Mouse (Mus musculus) heart, embryonic 13.5 days (tissue): Measurements from ENCODE around the gene Cap2. TPM values are rescaled to one million over a fixed set of nuclear protein-coding genes. Genes with fewer than 3 reads are reported as not detected.

Experiments used
- ATAC-seq: fragments of 200-750 bp; cut with Nextera tagmentation; 2 replicates; pipeline ENCODE4 v1.8.0; 2017; ENCODE audit warnings: moderate TSS enrichment; ENCODE audit not compliant: insufficient number of reproducible peaks, low FRiP score, low TSS enrichment; ENCODE audit errors: extremely low read depth
- H3K27ac ChIP-seq: fragments of 300-500 bp; sonication (generic); replicated peaks from 2 replicates; pipeline ENCODE4 v1.5.1; 2015; ENCODE audit warnings: moderate library complexity, mild to moderate bottlenecking, inconsistent platforms
- H3K27me3 ChIP-seq: fragments of 300-500 bp; sonication (generic); replicated peaks from 2 replicates; pipeline ENCODE4 v1.6.1; 2015; ENCODE audit warnings: mild to moderate bottlenecking, inconsistent platforms
- H3K36me3 ChIP-seq: fragments of 300-500 bp; sonication (generic); 2 replicates; pipeline ENCODE4 v1.6.1; 2015; ENCODE audit warnings: mild to moderate bottlenecking, inconsistent platforms
- H3K4me1 ChIP-seq: fragments of 300-500 bp; sonication (generic); 2 replicates; pipeline ENCODE4 v1.6.1; 2015; ENCODE audit warnings: inconsistent platforms
- H3K4me2 ChIP-seq: fragments of 300-500 bp; sonication (generic); 2 replicates; pipeline ENCODE4 v1.6.1; 2015; ENCODE audit warnings: inconsistent platforms, mild to moderate bottlenecking, moderate library complexity
- H3K4me3 ChIP-seq: fragments of 300-500 bp; sonication (generic); 2 replicates; pipeline ENCODE4 v1.5.1; 2015; ENCODE audit warnings: moderate library complexity, mild to moderate bottlenecking, inconsistent platforms
- H3K9ac ChIP-seq: fragments of 300-500 bp; sonication (generic); 2 replicates; pipeline ENCODE4 v1.6.1; 2015; ENCODE audit warnings: inconsistent platforms, mild to moderate bottlenecking, moderate library complexity
- H3K9me3 ChIP-seq: fragments of 300-500 bp; sonication (generic); 2 replicates; pipeline ENCODE4 v1.6.1; 2016; ENCODE audit warnings: inconsistent platforms
- WGBS: fragments of 180-500 bp; shearing (Covaris S2); methylation state at CpG from one replicate; pipeline ENCODE4 v1.1.7; 2015; ENCODE audit warnings: mixed read lengths; 5-methylcytosine and 5-hydroxymethylcytosine counted together
- polyA plus RNA-seq: library from polyadenylated mRNA; unstranded; fragments of >200 nt; fragmentation: Nextera tagmentation; extraction: Ambion mirVana; gene quantifications from 2 replicates; pipeline ENCODE4 v1.2.1, GENCODE M21; 2015

Cap2 gene
- polyA plus RNA-seq, 1 experiment from 2014 or later, result 127 TPM

- no peak for ATAC-seq
- no peak overlapping the region for H3K4me2 ChIP-seq
- peaks cover 67% of the 10 kb centered on the region for H3K36me3 ChIP-seq
- H3K27me3 ChIP-seq, result no peaks in the 10 kb centered on the region
- H3K27ac ChIP-seq, result no peak overlapping the region
- H3K4me3 ChIP-seq, result no peak overlapping the region
- H3K9me3 ChIP-seq, result no peaks in the 10 kb centered on the region
- H3K9ac ChIP-seq, result no peak overlapping the region
- WGBS, result 84% methylated on average over 2 of the region's 2 CpGs
- H3K4me1 ChIP-seq, result no peaks in the 10 kb centered on the region
Measured at GRCm38 (mm10) chr13:46696788-46697187, 195.1 kb downstream of the Cap2 start.

- Histone ChIP-seq H3K27ac (no peak overlapping the region), H3K9ac (no peak overlapping the region), H3K9me3 (no peaks in the 10 kb centered on the region), H3K4me1 (no peaks in the 10 kb centered on the region), H3K36me3 (peaks cover 69% of the 10 kb centered on the region), H3K4me3 (no peak overlapping the region), H3K27me3 (no peaks in the 10 kb centered on the region), H3K4me2 (no peak overlapping the region)
- ATAC-seq, result no peak
- 85% methylated on average over 1 of the region's 1 CpGs for WGBS
Measured at GRCm38 (mm10) chr13:46699372-46699771, 197.7 kb downstream of the Cap2 start.

Other genes starting within 250 kb of the Cap2 start
- gene Stmnd1, start 228.1 kb upstream of the Cap2 start, polyA plus RNA-seq, result 0.14 and 0.17 TPM in 2 replicates
- 34.9 and 44.8 TPM in 2 replicates for gene Rbm24, start 83.4 kb upstream of the Cap2 start, polyA plus RNA-seq
- gene Fam8a1, start 167.7 kb downstream of the Cap2 start, polyA plus RNA-seq, result 7.6 and 9.5 TPM in 2 replicates
- 12.7 and 13.2 TPM in 2 replicates for gene Nup153, start 226.1 kb downstream of the Cap2 start, polyA plus RNA-seq